Mouse (Mus musculus) spleen, adult 2 months (tissue): ENCODE measurements around the gene St6galnac1.

ENCODE experiments used
- CTCF ChIP-seq: fragments of 200-500 bp; IDR thresholded peaks from 2 replicates; pipeline ENCODE4 v1.5.1; 2011; ENCODE audit warnings: mild to moderate bottlenecking, inconsistent platforms; ENCODE audit not compliant: insufficient read depth, insufficient read length, insufficient replicate concordance; ENCODE audit errors: extremely low read depth
- POLR2A ChIP-seq: fragments of 200-500 bp; IDR thresholded peaks from 2 replicates; pipeline ENCODE4 v1.6.1; 2011; ENCODE audit warnings: low read depth, low read length, inconsistent platforms

DNA sequence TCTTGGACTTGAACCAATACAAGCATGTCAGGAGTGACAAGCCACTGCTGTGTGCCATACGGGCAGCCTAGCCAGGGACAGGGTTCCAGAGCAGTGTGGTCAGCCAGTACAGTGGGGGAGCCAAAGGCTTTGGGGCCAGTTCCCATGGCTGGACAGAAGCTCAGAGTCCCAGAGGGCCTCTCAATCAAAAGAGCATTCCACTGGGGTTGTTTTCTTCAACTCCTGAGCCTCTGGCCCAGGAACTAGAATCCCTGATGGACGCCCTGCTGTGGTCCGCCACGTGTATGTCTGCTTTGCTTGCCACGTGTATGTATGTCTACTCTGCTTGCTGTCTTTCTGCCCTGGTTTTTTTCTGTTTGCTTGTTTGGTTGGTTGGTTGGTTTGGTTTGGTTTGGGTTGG is 25.8 kb upstream of the St6galnac1 start:
- TF ChIP-seq CTCF (no peak), POLR2A (no peak)
